Mouse (Mus musculus): Measurements from ENCODE around the gene Il5ra. TPM values are rescaled to one million over a fixed set of nuclear protein-coding genes. Genes with fewer than 3 reads are reported as not detected.

Gene Il5ra
- total RNA-seq (2014; rRNA removed) (not detected in 2 replicates), polyA plus RNA-seq (2015; fragmentation: Nextera tagmentation; extraction: Ambion mirVana) (0.04 and 0.06 TPM in 2 replicates)

GRCm38 (mm10) chr6:106748887-106749388 is at the start of gene Il5ra:
Gene Il5ra (minus strand): TSS chr6:106749037.
- Histone ChIP-seq H3K27ac (ENCODE audit: low read depth, low read length) (no peak within 1 kb of the TSS), H3K4me2 (ENCODE audit: low read depth, low read length, poor library complexity, severe bottlenecking) (no peak within 1 kb of the TSS), H3K4me1 (ENCODE audit: insufficient read depth, low read length) (no peaks in the 10 kb centered on the region), H3K36me3 (ENCODE audit: insufficient read depth, low read length) (no peaks in the 10 kb centered on the region), H3K4me3 (ENCODE audit: low read depth, low read length) (no peak within 1 kb of the TSS), H3K9ac (replicated peaks; ENCODE audit: low read length, poor library complexity, severe bottlenecking) (no peak within 1 kb of the TSS), H3K27me3 (ENCODE audit: insufficient read depth, low read length) (no peaks in the 10 kb centered on the region), H3K9me3 (ENCODE audit: low read length) (no peaks in the 10 kb centered on the region)
- ATAC-seq (ENCODE audit: low FRiP score) (no peak), DNase-seq (ENCODE audit: low spot score) (no peak)
- WGBS: 77% methylated on average over 6 of the region's 6 CpGs
- TF ChIP-seq CTCF (IDR thresholded peaks at IDR 0.05): no peak

- Histone ChIP-seq H3K36me3 (ENCODE audit: insufficient read depth, low read length) (peaks cover 21% of the 10 kb centered on the region), H3K4me3 (ENCODE audit: low read depth, low read length) (no peak overlapping the region), H3K9ac (replicated peaks; ENCODE audit: low read length, poor library complexity, severe bottlenecking) (no peak overlapping the region), H3K27ac (ENCODE audit: low read depth, low read length) (no peak overlapping the region), H3K4me2 (ENCODE audit: low read depth, low read length, poor library complexity, severe bottlenecking) (no peak overlapping the region), H3K27me3 (ENCODE audit: insufficient read depth, low read length) (no peaks in the 10 kb centered on the region), H3K4me1 (ENCODE audit: insufficient read depth, low read length) (no peaks in the 10 kb centered on the region), H3K9me3 (ENCODE audit: low read length) (no peaks in the 10 kb centered on the region)
- no peak for DNase-seq (ENCODE audit: low spot score)
- no peak for TF ChIP-seq CTCF (IDR thresholded peaks at IDR 0.05)
- WGBS: 92% methylated on average over 13 of the region's 13 CpGs
- ATAC-seq (ENCODE audit: low FRiP score): no peak
Observed at GRCm38 (mm10) chr6:106794094-106794814, 45.4 kb upstream of the Il5ra start.

- H3K9me3 ChIP-seq (ENCODE audit: low read length): no peaks in the 10 kb centered on the region
- H3K36me3 ChIP-seq (ENCODE audit: insufficient read depth, low read length): peaks cover 21% of the 10 kb centered on the region
- ATAC-seq (ENCODE audit: low FRiP score): no peak
- WGBS: 96% methylated on average over 10 of the region's 10 CpGs
- TF ChIP-seq CTCF (IDR thresholded peaks at IDR 0.05): no peak
- H3K4me1 ChIP-seq (ENCODE audit: insufficient read depth, low read length): no peaks in the 10 kb centered on the region
- no peak for DNase-seq (ENCODE audit: low spot score)
- no peaks in the 10 kb centered on the region for H3K27me3 ChIP-seq (ENCODE audit: insufficient read depth, low read length)
- no peak overlapping the region for H3K4me2 ChIP-seq (ENCODE audit: low read depth, low read length, poor library complexity, severe bottlenecking)
- H3K9ac ChIP-seq (replicated peaks; ENCODE audit: low read length, poor library complexity, severe bottlenecking): no peak overlapping the region
- H3K27ac ChIP-seq (ENCODE audit: low read depth, low read length): no peak overlapping the region
- H3K4me3 ChIP-seq (ENCODE audit: low read depth, low read length): no peak overlapping the region
Observed at GRCm38 (mm10) chr6:106793621-106794020, 44.8 kb upstream of the Il5ra start.

GRCm38 (mm10) chr6:106793088-106793487 is 44.3 kb upstream of the Il5ra start:
- H3K27ac ChIP-seq (ENCODE audit: low read depth, low read length): no peak overlapping the region
- H3K4me2 ChIP-seq (ENCODE audit: low read depth, low read length, poor library complexity, severe bottlenecking): no peak overlapping the region
- H3K27me3 ChIP-seq (ENCODE audit: insufficient read depth, low read length): no peaks in the 10 kb centered on the region
- no peaks in the 10 kb centered on the region for H3K9me3 ChIP-seq (ENCODE audit: low read length)
- H3K4me3 ChIP-seq (ENCODE audit: low read depth, low read length): no peak overlapping the region
- ATAC-seq (ENCODE audit: low FRiP score) (no peak), DNase-seq (ENCODE audit: low spot score) (no peak)
- no peaks in the 10 kb centered on the region for H3K4me1 ChIP-seq (ENCODE audit: insufficient read depth, low read length)
- no peak for TF ChIP-seq CTCF (IDR thresholded peaks at IDR 0.05)
- WGBS: 95% methylated on average over 7 of the region's 7 CpGs
- no peak overlapping the region for H3K9ac ChIP-seq (replicated peaks; ENCODE audit: low read length, poor library complexity, severe bottlenecking)
- peaks cover 25% of the 10 kb centered on the region for H3K36me3 ChIP-seq (ENCODE audit: insufficient read depth, low read length)

- H3K4me2 ChIP-seq (ENCODE audit: low read depth, low read length, poor library complexity, severe bottlenecking): no peak overlapping the region
- no peak overlapping the region for H3K9ac ChIP-seq (replicated peaks; ENCODE audit: low read length, poor library complexity, severe bottlenecking)
- no peaks in the 10 kb centered on the region for H3K27me3 ChIP-seq (ENCODE audit: insufficient read depth, low read length)
- H3K4me3 ChIP-seq (ENCODE audit: low read depth, low read length): no peak overlapping the region
- DNase-seq (ENCODE audit: low spot score) (no peak), ATAC-seq (ENCODE audit: low FRiP score) (no peak)
- H3K27ac ChIP-seq (ENCODE audit: low read depth, low read length): no peak overlapping the region
- H3K36me3 ChIP-seq (ENCODE audit: insufficient read depth, low read length): peaks cover 27% of the 10 kb centered on the region
- no peaks in the 10 kb centered on the region for H3K9me3 ChIP-seq (ENCODE audit: low read length)
- H3K4me1 ChIP-seq (ENCODE audit: insufficient read depth, low read length): no peaks in the 10 kb centered on the region
- 98% methylated on average over 5 of the region's 5 CpGs for WGBS
- no peak for TF ChIP-seq CTCF (IDR thresholded peaks at IDR 0.05)
Observed at GRCm38 (mm10) chr6:106792486-106792885, 43.6 kb upstream of the Il5ra start.

- H3K27ac ChIP-seq (ENCODE audit: low read depth, low read length): no peak overlapping the region
- no peaks in the 10 kb centered on the region for H3K4me1 ChIP-seq (ENCODE audit: insufficient read depth, low read length)
- H3K9me3 ChIP-seq (ENCODE audit: low read length): no peaks in the 10 kb centered on the region
- H3K9ac ChIP-seq (replicated peaks; ENCODE audit: low read length, poor library complexity, severe bottlenecking): no peak overlapping the region
- H3K36me3 ChIP-seq (ENCODE audit: insufficient read depth, low read length): peaks cover 31% of the 10 kb centered on the region
- H3K4me2 ChIP-seq (ENCODE audit: low read depth, low read length, poor library complexity, severe bottlenecking): no peak overlapping the region
- no peak overlapping the region for H3K4me3 ChIP-seq (ENCODE audit: low read depth, low read length)
- no peak for TF ChIP-seq CTCF (IDR thresholded peaks at IDR 0.05)
- 96% methylated on average over 8 of the region's 8 CpGs for WGBS
- no peaks in the 10 kb centered on the region for H3K27me3 ChIP-seq (ENCODE audit: insufficient read depth, low read length)
- DNase-seq (ENCODE audit: low spot score) (no peak), ATAC-seq (ENCODE audit: low FRiP score) (no peak)
Observed at GRCm38 (mm10) chr6:106791429-106791828, 42.6 kb upstream of the Il5ra start.
